Mouse (Mus musculus) heart, postnatal 10 days (tissue): ENCODE measurements at regions not wholly inside any gene's neighbourhood (a gene's known extent, or its start where the extent isn't known, plus 50 kb on each side); places are given as distances from the start of the nearest gene placed in this dataset.

ENCODE experiments used
- DNase-seq, 2 experiments: peaks; one replicate each; pipeline ENCODE4 v3.0.0; 2021
- intact Hi-C: fragments of 180-260 bp; cut with DNase I; formaldehyde crosslinking; loops from one replicate; pipeline ENCODE4 v1.15.1; 2025

- intact Hi-C loops = no loop called here
- DNase-seq = no peak
Observed at GRCm38 (mm10) chr19:60684417-60684816, 71.4 kb upstream of the Nanos1 start.

- intact Hi-C loops = no loop called here
- DNase-seq = no peak
Observed at GRCm38 (mm10) chr19:60682283-60682682, 73.5 kb upstream of the Nanos1 start.

- peak in 1 of 2 experiments; percentile 1 for DNase-seq
- intact Hi-C loops = no loop called here
Observed at GRCm38 (mm10) chr19:60681481-60681880, 74.3 kb upstream of the Nanos1 start.

GRCm38 (mm10) chr19:60678236-60678635, 77.6 kb upstream of the Nanos1 start:
- DNase-seq = no peak
- intact Hi-C loops = no loop called here

- no peak for DNase-seq
- intact Hi-C loops = no loop called here
Observed at GRCm38 (mm10) chr19:60674953-60675472, 80.8 kb upstream of the Nanos1 start.

GRCm38 (mm10) chr19:60670781-60671180, 85.0 kb upstream of the Nanos1 start:
- intact Hi-C loops = no loop called here
- no peak for DNase-seq

GRCm38 (mm10) chr19:60665842-60666241, 85.0 kb upstream of the Cacul1 start:
- intact Hi-C loops = no loop called here

GRCm38 (mm10) chr19:60651102-60651695, 70.4 kb upstream of the Cacul1 start:
- intact Hi-C loops = no loop called here

More at GRCm38 (mm10) chr19:60665842-60666241, 85.0 kb upstream of the Cacul1 start:
- DNase-seq = no peak

GRCm38 (mm10) chr19:60640065-60640464, 59.2 kb upstream of the Cacul1 start:
- intact Hi-C loops = no loop called here
- DNase-seq = no peak

More at GRCm38 (mm10) chr19:60651102-60651695, 70.4 kb upstream of the Cacul1 start:
- no peak for DNase-seq
